Mouse (Mus musculus) intestine, embryonic 15.5 days (tissue): ENCODE measurements around the gene Dusp12. TPM values are rescaled to one million over a fixed set of nuclear protein-coding genes. Genes with fewer than 3 reads are reported as not detected.

Source experiments
- ATAC-seq: fragments of 200-750 bp; cut with Nextera tagmentation; 2 replicates; pipeline ENCODE4 v1.8.0; 2017; ENCODE audit warnings: moderate TSS enrichment, moderate library complexity
- H3K27ac ChIP-seq: fragments of 300-500 bp; sonication (generic); 2 replicates; pipeline ENCODE4 v1.5.1; 2015; ENCODE audit warnings: mild to moderate bottlenecking, inconsistent platforms
- H3K27me3 ChIP-seq: fragments of 300-500 bp; sonication (generic); replicated peaks from 2 replicates; pipeline ENCODE4 v1.6.1; 2015; ENCODE audit warnings: inconsistent platforms
- H3K36me3 ChIP-seq: fragments of 300-500 bp; sonication (generic); 2 replicates; pipeline ENCODE4 v1.6.1; 2015; ENCODE audit warnings: inconsistent platforms
- H3K4me1 ChIP-seq: fragments of 300-500 bp; sonication (generic); replicated peaks from 2 replicates; pipeline ENCODE4 v1.6.1; 2015; ENCODE audit warnings: inconsistent platforms
- H3K4me2 ChIP-seq: fragments of 300-500 bp; sonication (generic); replicated peaks from 2 replicates; pipeline ENCODE4 v1.6.1; 2015; ENCODE audit warnings: mild to moderate bottlenecking, inconsistent platforms
- H3K4me3 ChIP-seq: fragments of 300-500 bp; sonication (generic); replicated peaks from 2 replicates; pipeline ENCODE4 v1.5.1; 2015; ENCODE audit warnings: inconsistent platforms
- H3K9ac ChIP-seq: fragments of 300-500 bp; sonication (generic); 2 replicates; pipeline ENCODE4 v1.6.1; 2015; ENCODE audit warnings: inconsistent platforms
- H3K9me3 ChIP-seq: fragments of 300-500 bp; sonication (generic); 2 replicates; pipeline ENCODE4 v1.6.1; 2016; ENCODE audit warnings: inconsistent platforms
- WGBS: fragments of 180-500 bp; shearing (Covaris S2); methylation state at CpG from one replicate; pipeline ENCODE4 v1.1.7; 2015; 5-methylcytosine and 5-hydroxymethylcytosine counted together
- polyA plus RNA-seq: library from polyadenylated mRNA; unstranded; fragments of >200 nt; fragmentation: Nextera tagmentation; extraction: Ambion mirVana; gene quantifications from 2 replicates; pipeline ENCODE4 v1.2.1, GENCODE M21; 2015

Dusp12 gene
- polyA plus RNA-seq, 1 experiment from 2014 or later = 62.9 TPM

GRCm38 (mm10) chr1:170894603-170895602 lies 9.6 kb upstream of the Dusp12 start:
- no peak overlapping the region for H3K27ac ChIP-seq
- H3K27me3 ChIP-seq = no peaks in the 10 kb centered on the region
- H3K4me3 ChIP-seq = no peak overlapping the region
- 57% methylated on average over 9 of the region's 9 CpGs for WGBS
- no peaks in the 10 kb centered on the region for H3K36me3 ChIP-seq
- H3K9ac ChIP-seq = no peak overlapping the region
- no peaks in the 10 kb centered on the region for H3K9me3 ChIP-seq
- no peak overlapping the region for H3K4me2 ChIP-seq
- peak; percentile 23; the same call in 1 of the 2 replicates for ATAC-seq
- H3K4me1 ChIP-seq = peaks cover 3% of the 10 kb centered on the region; the same call in 1 of the 2 replicates

- H3K27ac ChIP-seq = no peak overlapping the region
- no peaks in the 10 kb centered on the region for H3K27me3 ChIP-seq
- H3K4me1 ChIP-seq = peaks cover 3% of the 10 kb centered on the region; the same call in 1 of the 2 replicates
- H3K36me3 ChIP-seq = no peaks in the 10 kb centered on the region
- H3K9ac ChIP-seq = no peak overlapping the region
- H3K9me3 ChIP-seq = no peaks in the 10 kb centered on the region
- no peak overlapping the region for H3K4me2 ChIP-seq
- no peak overlapping the region for H3K4me3 ChIP-seq
- 50% methylated on average over 1 of the region's 1 CpGs for WGBS
- no peak for ATAC-seq
Measured at GRCm38 (mm10) chr1:170892279-170892678, 6.9 kb upstream of the Dusp12 start.

GRCm38 (mm10) chr1:170891646-170892045 lies 6.3 kb upstream of the Dusp12 start:
- 53% methylated on average over 2 of the region's 2 CpGs for WGBS
- ATAC-seq = no peak
- Histone ChIP-seq H3K9me3 (no peaks in the 10 kb centered on the region), H3K4me2 (no peak overlapping the region), H3K9ac (no peak overlapping the region), H3K27me3 (no peaks in the 10 kb centered on the region), H3K27ac (no peak overlapping the region), H3K36me3 (no peaks in the 10 kb centered on the region), H3K4me1 (peaks cover 3% of the 10 kb centered on the region; the same call in 1 of the 2 replicates), H3K4me3 (no peak overlapping the region)

- Histone ChIP-seq H3K4me1 (peaks cover 3% of the 10 kb centered on the region; the same call in 1 of the 2 replicates), H3K36me3 (no peaks in the 10 kb centered on the region), H3K9me3 (no peaks in the 10 kb centered on the region), H3K9ac (no peak overlapping the region), H3K27ac (no peak overlapping the region), H3K27me3 (no peaks in the 10 kb centered on the region), H3K4me3 (no peak overlapping the region), H3K4me2 (no peak overlapping the region)
- no peak for ATAC-seq
- 79% methylated on average over 4 of the region's 4 CpGs for WGBS
Measured at GRCm38 (mm10) chr1:170889310-170889709, 4.0 kb upstream of the Dusp12 start.

- Histone ChIP-seq H3K4me1 (no peaks in the 10 kb centered on the region), H3K27me3 (no peaks in the 10 kb centered on the region), H3K4me3 (no peak overlapping the region), H3K27ac (peak overlapping the region; percentile 45), H3K36me3 (peaks cover 7% of the 10 kb centered on the region; the same call in 1 of the 2 replicates), H3K4me2 (peak overlapping the region; percentile 20; the same call in 1 of the 2 replicates), H3K9ac (no peak overlapping the region), H3K9me3 (no peaks in the 10 kb centered on the region)
- ATAC-seq = no peak
- 14% methylated on average over 6 of the region's 6 CpGs for WGBS
Measured at GRCm38 (mm10) chr1:170886044-170886458, 711 bp upstream of the Dusp12 start.

- peak overlapping the region; percentile 83 for H3K9ac ChIP-seq
- H3K36me3 ChIP-seq = peaks cover 9% of the 10 kb centered on the region
- WGBS = 14% methylated on average over 8 of the region's 8 CpGs
- ATAC-seq = peak; percentile 13; the same call in 1 of the 2 replicates
- H3K27ac ChIP-seq = peak overlapping the region; percentile 91
- no peaks in the 10 kb centered on the region for H3K4me1 ChIP-seq
- peak overlapping the region; percentile 81 for H3K4me3 ChIP-seq
- peak overlapping the region; percentile 59 for H3K4me2 ChIP-seq
- no peaks in the 10 kb centered on the region for H3K27me3 ChIP-seq
- H3K9me3 ChIP-seq = no peaks in the 10 kb centered on the region
Measured at GRCm38 (mm10) chr1:170884390-170884789, 950 bp downstream of the Dusp12 start.

- ATAC-seq = peak; percentile 50
- no peaks in the 10 kb centered on the region for H3K4me1 ChIP-seq
- peaks cover 17% of the 10 kb centered on the region for H3K36me3 ChIP-seq
- H3K4me3 ChIP-seq = no peak overlapping the region
- H3K9ac ChIP-seq = no peak overlapping the region
- no peaks in the 10 kb centered on the region for H3K27me3 ChIP-seq
- WGBS = 45% methylated on average over 5 of the region's 5 CpGs
- H3K27ac ChIP-seq = peak overlapping the region; percentile 0; the same call in 1 of the 2 replicates
- H3K4me2 ChIP-seq = peak overlapping the region; percentile 59
- H3K9me3 ChIP-seq = no peaks in the 10 kb centered on the region
Measured at GRCm38 (mm10) chr1:170882915-170883485, 2.3 kb downstream of the Dusp12 start.

GRCm38 (mm10) chr1:170876906-170877305 lies 8.4 kb downstream of the Dusp12 start:
- Histone ChIP-seq H3K9ac (no peak overlapping the region), H3K9me3 (no peaks in the 10 kb centered on the region), H3K27me3 (no peaks in the 10 kb centered on the region), H3K4me1 (no peaks in the 10 kb centered on the region), H3K27ac (no peak overlapping the region), H3K36me3 (peaks cover 16% of the 10 kb centered on the region), H3K4me3 (no peak overlapping the region), H3K4me2 (no peak overlapping the region)
- WGBS = 90% methylated on average over 5 of the region's 5 CpGs
- no peak for ATAC-seq

- no peaks in the 10 kb centered on the region for H3K9me3 ChIP-seq
- no peak for ATAC-seq
Measured at GRCm38 (mm10) chr1:170875676-170876075, 9.7 kb downstream of the Dusp12 start.

GRCm38 (mm10) chr1:170871961-170872360 lies 13.4 kb downstream of the Dusp12 start:
- no peaks in the 10 kb centered on the region for H3K9me3 ChIP-seq
- ATAC-seq = no peak
- no peak overlapping the region for H3K27ac ChIP-seq
- H3K36me3 ChIP-seq = no peaks in the 10 kb centered on the region
- no peaks in the 10 kb centered on the region for H3K4me1 ChIP-seq
- no peaks in the 10 kb centered on the region for H3K27me3 ChIP-seq
- H3K9ac ChIP-seq = no peak overlapping the region
- no peak overlapping the region for H3K4me2 ChIP-seq
- H3K4me3 ChIP-seq = no peak overlapping the region
- WGBS = 92% methylated on average over 2 of the region's 2 CpGs

More at GRCm38 (mm10) chr1:170875676-170876075, 9.7 kb downstream of the Dusp12 start:
- Histone ChIP-seq H3K36me3 (peaks cover 10% of the 10 kb centered on the region), H3K4me3 (no peak overlapping the region), H3K27ac (no peak overlapping the region), H3K9ac (no peak overlapping the region), H3K4me1 (no peaks in the 10 kb centered on the region), H3K4me2 (no peak overlapping the region), H3K27me3 (no peaks in the 10 kb centered on the region)
- WGBS = 61% methylated on average over 3 of the region's 3 CpGs

- Histone ChIP-seq H3K9me3 (no peaks in the 10 kb centered on the region), H3K27ac (no peak overlapping the region), H3K36me3 (no peaks in the 10 kb centered on the region), H3K4me2 (no peak overlapping the region), H3K4me3 (no peak overlapping the region), H3K27me3 (no peaks in the 10 kb centered on the region), H3K4me1 (no peaks in the 10 kb centered on the region), H3K9ac (no peak overlapping the region)
- WGBS = 87% methylated on average over 6 of the region's 6 CpGs
- no peak for ATAC-seq
Measured at GRCm38 (mm10) chr1:170871402-170871801, 13.9 kb downstream of the Dusp12 start.

GRCm38 (mm10) chr1:170868905-170869283 lies 16.4 kb downstream of the Dusp12 start:
- peak overlapping the region; percentile 68 for H3K4me3 ChIP-seq
- H3K36me3 ChIP-seq = no peaks in the 10 kb centered on the region
- peak overlapping the region; percentile 63 for H3K4me2 ChIP-seq
- peak overlapping the region; percentile 46 for H3K9ac ChIP-seq
- H3K27ac ChIP-seq = no peak overlapping the region; the same call in 1 of the 2 replicates
- no peaks in the 10 kb centered on the region for H3K27me3 ChIP-seq
- H3K9me3 ChIP-seq = no peaks in the 10 kb centered on the region
- H3K4me1 ChIP-seq = no peaks in the 10 kb centered on the region
- ATAC-seq = peak; percentile 26
- 16% methylated on average over 14 of the region's 14 CpGs for WGBS
